Mouse (Mus musculus): ENCODE data around the gene Pik3c2a.

Gene Pik3c2a

DNA sequence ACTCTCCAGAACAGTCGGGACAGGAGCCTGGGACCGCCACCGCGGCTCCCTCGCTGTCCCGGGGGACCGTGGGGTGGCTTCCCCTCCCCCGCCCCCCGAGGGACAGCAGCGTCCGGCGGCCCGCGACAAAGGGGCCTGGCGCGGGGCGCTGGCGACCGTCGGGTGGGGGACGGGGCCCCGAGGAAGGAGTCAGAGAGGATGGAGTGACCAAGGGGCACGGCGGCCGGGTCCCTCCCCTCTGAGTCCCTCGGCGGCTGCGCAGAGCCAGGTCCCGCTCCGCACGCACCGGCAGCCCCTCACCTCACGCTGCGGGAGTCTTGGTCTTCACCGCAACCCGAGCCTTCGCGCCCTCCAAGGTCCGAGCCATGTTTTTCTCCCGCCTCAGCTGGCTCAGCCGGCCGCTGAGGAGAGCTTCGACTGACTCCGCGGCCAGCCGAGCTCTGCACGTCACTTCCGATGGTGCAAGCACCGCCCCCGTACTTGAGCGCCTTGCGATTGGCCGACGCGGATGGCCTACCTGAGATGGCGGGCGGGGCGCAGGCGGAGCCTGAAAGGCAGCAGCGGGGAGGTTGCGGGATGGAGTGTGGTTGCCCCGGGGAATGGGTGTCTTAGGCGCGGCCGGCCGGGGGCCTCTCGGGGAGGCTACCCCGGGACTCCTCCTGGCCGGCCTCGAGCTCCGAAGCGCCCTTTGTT, at the start of gene Pik3c2a:
Pik3c2a (minus strand) TSS at position 446 of the 693 bp plus-strand sequence.
- DNase-seq (ENCODE audit: low spot score in 2 of 2), result peak; percentile 88 to 91

DNA sequence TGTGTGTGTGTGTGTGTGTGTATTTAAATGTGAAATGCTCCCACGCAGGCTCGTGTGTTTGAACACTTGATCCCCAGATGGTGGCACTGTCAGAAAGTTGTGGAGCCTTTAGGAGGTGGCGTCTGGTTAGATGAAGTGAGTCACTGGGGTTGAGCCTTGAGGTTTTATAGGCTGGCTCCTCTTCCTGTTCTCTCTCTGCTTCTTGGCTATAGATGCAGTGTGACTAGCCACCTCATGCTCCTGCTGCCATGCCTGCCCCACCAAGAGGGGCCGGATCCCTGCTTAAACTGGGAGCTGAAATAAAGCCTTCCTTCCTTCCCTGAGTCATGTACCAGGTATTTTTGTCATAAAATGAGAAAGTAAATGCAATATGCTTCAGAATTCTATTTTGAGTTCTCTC, 47.9 kb upstream of the Pik3c2a start:
- DNase-seq (ENCODE audit: low spot score in 2 of 2), result no peak

DNA sequence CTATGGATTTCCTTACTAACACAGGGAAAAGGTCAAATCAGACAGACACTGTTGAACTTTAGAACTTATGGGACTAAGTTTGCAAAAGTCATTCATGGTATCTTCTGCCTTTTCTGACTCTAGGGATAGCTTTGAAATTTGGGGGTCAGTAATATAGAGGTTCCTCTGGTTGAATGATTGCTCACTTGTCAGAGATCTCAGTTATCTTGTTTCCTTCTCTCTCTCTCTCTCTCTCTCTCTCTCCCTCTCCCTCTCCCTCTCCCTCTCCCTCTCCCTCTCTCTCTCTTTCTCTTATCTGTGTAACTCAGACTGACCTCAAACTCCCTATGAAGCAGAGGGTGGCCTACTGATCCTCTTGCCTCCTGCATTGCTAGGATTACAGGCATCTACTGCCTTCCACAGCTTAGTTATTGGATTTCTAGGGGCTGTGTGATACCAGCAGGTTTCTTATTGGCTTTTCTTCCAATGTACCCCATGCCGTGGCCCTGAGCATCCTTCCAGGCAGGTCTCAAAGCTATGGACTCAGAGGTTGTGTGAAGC, 41.9 kb upstream of the Pik3c2a start:
- DNase-seq (ENCODE audit: low spot score in 2 of 2), result no peak

DNA sequence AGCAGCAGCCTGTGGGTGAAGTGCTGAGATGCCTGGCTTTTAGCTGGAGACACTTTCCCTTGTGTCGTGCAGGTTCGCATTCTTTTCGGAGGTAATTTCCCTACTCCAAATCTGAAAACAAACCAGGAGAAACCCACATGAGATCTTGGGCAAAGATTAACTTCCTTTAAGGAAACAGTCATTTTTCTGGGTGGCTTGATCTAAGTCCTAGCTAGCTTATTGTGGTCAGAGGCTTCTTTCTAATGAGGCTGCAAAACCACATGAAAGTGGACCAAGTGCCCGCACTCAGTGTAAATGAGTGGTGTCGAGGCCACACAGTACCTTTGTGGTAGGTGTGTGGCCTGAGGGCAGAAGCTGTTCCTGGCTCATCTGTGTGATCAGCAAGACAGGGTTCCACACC, 41.0 kb upstream of the Pik3c2a start:
- no peak for DNase-seq (ENCODE audit: low spot score in 2 of 2)

DNA sequence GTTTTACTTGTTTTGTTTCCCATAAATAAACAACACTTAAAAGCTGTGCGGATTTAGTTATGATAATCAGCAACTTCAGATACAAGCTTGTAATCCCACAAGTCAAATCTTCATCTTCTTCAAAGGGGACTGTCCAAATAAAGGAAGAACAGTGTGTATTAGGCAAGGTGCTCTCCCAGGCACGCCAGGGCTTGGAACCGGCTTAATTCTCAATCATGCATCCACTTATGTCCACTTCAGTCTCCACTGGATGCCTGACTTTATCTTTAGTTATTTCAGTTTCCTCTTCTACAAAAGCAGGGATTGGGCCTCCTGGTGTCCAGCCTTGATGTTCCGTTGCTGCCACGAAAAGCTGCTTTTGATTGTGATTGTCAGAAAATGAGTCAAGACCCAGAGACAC, 40.5 kb upstream of the Pik3c2a start:
- no peak for DNase-seq (ENCODE audit: low spot score in 2 of 2)

DNA sequence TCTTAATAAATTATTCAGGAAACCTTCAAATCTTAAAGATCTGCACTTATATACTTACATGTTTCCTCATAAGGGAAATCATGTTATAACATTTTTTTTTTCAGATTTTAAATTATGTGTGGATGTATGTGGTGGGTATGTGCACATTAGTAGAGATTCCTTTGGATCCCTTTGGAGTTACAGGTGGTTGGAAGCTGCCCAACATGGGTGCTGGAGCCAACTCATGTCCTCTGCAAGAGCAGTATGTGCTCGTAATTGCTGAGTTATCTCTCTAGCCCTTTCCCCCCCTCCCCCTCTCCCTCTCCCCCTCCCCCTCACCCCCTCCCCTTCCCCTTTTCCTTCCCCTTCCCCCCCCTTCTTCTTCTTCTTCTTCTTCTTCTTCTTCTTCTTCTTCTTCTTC, 39.9 kb upstream of the Pik3c2a start:
- DNase-seq (ENCODE audit: low spot score in 2 of 2), result no peak

DNA sequence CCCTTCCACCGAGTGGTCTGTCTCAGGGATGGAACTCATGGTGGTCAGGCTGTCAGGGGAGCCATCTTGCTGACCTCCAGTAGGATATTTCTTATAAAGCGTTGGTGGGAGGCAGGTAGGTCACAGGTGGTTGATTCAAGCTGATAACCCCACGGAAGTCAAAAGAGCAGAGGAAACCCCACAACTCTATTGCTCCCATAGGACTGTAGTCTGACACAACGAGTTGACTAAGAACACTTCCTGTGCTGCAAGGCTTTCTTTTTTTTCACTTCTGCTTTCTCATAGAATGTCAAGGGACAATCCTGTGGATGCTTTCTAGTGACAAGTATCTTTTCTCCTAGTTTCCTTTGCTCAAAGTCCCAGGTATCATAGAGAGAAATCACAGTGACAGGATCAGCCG, 33.0 kb upstream of the Pik3c2a start:
- no peak for DNase-seq (ENCODE audit: low spot score in 2 of 2)

DNA sequence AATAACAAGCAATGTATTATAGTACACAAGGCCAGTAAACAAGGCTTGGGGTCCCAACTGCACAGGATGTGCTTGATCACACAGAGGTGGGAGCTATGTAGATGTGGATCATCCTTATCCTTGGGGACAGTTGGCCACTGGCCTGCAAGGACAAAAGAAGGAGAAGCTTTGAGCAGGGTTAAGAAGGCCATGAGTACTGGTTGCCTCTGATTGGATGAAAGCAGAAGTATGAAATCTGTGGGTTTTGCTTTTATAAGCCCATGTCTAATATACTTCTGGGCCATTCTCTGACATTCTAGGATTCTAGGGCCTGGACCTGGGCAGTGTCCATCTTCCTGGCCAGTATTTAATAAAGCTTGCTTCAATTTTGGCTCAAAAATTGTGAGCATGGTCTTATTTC, 32.6 kb upstream of the Pik3c2a start:
- no peak for DNase-seq (ENCODE audit: low spot score in 2 of 2)

DNA sequence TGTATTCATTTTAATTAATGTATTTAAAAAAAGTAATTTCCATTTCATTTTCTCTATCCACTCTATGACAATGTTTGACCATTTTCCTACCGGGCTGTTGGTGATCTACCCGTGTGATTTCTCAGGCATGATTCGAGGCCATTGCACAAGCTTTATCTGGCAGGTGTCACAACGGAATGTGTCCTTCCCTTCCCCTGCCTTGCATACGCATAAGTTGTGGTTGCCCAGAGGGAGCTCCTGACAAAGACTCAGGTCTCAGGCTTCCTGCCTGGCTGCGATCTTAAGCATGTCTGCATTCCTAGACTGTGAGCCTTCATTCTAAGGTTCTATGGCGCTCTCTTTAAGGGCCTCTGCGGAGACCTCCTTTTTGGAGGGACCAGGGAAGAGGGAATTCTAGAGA, 18.9 kb upstream of the Pik3c2a start:
- DNase-seq (ENCODE audit: low spot score in 2 of 2), result no peak

DNA sequence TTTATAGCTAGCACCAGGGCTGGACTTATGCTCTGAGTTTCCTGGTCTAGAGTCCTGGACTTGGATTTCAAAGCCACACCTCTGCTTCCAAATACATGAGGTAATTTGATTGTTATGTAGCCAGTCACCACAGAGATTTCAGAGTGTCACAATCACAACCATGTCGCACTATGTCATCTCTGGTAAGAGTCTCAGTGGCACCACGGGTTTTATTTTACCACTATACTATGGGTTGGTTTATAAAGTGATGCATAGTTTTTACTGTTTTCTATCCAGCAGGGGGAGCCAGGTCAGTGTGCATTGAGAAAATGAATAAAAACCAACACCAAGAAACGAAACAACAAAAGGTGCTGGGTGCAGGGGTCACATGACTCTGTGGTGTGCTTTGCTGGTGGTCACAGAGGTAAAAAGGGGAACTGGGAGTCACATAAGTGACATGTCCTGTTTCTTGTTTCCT, 15.8 kb upstream of the Pik3c2a start:
- peak in 1 of 2 experiments; percentile 35 for DNase-seq (ENCODE audit: low spot score in 2 of 2)

DNA sequence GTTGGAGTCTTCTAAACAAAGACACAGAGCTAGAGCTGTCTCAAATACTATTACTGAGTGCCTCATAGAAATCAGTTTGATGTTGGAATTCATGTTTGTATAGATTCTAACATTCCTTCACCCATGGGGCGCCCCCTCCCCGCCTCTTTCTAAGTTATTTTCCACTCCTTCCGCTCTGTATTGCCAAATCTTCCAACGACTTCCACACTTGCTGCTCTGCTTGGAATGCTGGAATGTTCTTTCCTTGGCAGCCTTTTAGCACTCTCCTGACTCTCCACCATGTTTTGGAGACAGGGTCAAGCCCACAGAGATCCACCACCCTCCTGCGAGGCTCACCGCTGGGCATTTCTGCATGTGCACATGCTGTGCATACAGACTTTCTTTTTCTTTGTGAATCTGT, 14.1 kb upstream of the Pik3c2a start:
- DNase-seq (ENCODE audit: low spot score in 2 of 2), result no peak

DNA sequence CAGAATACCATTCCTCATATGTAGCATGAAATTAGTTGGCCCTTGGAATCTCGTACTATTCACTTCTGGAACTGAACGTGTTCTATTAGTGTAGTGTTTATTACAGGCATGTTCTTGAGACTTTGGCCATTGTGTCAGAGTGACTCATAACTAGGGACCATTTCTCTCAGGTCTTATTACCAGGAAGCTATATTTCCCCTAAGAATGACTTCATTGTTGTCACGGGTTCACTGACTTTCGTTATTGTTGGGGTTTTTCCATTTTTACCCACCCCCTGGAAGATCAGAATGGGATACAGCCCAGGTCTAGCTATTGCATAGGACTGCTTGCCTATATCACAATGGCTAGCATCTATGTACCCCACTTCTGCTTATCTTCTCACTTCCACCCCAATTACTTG, 13.7 kb upstream of the Pik3c2a start:
- no peak for DNase-seq (ENCODE audit: low spot score in 2 of 2)

DNA sequence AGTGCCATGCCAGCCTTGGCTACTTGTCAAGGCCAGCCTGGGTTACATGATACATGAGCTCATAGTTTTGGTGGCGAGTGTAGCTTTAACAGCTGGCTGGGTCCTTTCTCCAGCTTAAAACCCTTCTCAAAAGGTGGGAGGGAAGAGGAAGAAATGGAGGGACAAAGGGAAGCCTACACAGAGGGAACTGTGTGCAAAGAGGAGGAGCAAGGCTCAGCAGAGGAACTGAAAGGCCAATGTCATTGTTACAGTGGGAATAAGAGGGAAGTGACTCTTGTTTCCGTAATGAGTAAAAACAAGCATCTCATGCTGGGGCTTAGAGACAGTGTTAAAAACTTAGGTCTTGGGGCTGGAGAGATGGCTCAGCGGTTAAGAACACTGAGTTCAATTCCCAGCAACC, 3.4 kb upstream of the Pik3c2a start:
- no peak for DNase-seq (ENCODE audit: low spot score in 2 of 2)

DNA sequence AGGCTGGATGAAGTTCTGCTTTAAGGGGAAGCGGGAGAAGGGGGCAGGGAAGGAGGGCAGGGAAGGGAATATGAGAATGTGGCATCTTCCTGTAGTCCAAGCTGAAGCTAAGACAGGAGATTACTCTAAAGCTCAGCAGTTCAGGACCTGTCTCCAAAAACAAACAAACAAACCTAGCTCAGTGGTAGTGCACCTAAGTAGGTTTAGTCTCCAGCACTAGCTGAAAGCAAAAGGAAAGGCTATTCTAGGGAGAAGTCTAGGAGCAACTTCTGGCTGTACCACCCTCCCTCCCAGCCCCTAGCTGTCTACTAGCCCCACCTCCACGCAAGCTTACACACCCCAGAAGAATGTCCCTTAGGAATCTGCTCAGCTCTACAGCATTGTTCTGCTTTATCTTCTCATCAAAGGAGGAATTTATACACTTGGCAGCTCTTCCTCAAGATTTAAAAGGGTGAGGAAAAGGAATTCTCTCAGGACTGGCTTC, 1.1 kb upstream of the Pik3c2a start:
- no peak for DNase-seq (ENCODE audit: low spot score in 2 of 2)

DNA sequence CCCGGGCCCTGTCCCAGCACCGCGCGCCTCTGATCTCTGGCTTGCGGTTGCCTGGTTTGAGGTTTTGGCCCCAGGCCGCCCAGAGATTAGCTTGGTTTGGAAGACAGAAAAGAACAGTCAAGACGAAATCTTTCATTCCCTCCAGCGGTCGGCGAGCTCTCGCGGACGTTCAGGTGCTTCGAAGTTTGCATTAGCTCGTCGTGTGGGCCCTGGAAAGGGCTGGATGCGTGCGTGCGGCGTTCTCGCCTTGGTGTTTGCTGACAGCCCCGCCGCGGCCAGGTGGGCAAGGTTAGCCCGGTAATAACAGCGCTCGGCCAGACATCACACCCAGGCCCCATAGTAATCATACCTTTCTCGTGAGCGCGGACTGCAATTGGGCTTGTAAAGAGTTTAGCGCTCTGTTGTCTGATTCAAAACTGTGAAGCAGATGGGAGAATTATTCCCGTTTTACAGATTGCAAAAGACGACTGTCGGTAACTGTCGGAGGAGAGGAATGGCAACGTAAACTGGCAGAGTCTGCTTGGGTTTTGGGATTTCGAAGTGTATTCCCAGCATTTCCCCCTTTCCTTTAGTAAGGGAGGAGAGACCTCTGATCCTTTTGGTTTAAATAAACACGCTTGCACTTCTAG, 562 bp upstream of the Pik3c2a start:
- no peak for DNase-seq (ENCODE audit: low spot score in 2 of 2)

DNA sequence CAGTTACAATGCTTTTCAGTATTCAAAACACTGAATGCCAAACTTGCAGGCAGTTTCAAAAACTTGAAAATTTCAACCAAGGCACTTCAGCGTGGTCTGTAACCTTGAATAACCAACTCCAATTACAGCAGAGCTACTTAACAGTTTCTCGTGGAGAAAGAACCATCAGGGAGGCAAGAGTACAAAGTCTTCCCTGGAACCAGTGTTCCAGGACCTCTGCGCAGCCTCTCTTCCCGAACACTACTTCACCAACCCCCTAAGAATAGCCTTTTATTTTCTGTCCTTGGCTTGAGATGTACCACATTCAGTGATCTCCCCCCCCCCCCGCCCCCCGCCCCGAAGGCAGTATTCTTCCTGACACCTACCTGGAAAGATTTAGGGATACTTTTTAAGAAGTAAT, 1.0 kb downstream of the Pik3c2a start:
- no peak for DNase-seq (ENCODE audit: low spot score in 2 of 2)

DNA sequence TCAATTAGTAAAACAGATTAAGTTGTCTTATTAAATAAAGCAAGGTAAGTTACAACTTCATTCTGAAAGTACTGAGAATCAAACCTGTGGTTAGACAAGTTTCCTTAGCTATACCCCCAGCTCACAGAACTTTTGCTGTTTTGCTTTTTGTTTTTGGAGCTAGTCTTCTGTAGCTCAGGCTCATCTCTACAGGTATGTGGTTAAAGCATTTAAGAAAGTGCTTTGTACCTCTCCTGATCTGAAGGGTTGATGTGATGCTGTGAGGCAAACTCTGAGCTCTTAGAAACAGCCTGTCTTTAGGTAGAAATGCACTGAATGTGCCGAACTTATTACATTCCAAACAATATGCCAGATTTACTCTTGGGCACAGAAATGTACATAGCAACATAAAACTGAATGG, 1.9 kb downstream of the Pik3c2a start:
- DNase-seq (ENCODE audit: low spot score in 2 of 2), result no peak

DNA sequence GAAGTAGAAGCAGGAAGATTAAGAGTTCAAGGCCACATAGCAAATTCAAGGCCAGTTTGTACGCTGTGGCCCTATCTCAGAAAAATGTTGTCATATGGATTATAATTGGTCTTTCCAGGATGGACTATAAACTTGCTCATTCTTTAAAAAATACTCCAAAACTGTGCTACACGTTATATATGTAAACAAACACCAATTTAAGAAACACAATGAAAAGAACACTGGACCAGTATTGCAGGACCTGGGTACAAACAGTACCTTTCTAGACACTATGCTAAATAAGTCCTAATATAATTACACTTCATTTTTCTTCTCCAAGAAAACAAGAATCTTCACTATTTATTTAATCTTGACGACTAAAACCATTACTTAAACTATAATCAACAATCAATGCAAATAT, 11.6 kb downstream of the Pik3c2a start:
- DNase-seq (ENCODE audit: low spot score in 2 of 2), result no peak

DNA sequence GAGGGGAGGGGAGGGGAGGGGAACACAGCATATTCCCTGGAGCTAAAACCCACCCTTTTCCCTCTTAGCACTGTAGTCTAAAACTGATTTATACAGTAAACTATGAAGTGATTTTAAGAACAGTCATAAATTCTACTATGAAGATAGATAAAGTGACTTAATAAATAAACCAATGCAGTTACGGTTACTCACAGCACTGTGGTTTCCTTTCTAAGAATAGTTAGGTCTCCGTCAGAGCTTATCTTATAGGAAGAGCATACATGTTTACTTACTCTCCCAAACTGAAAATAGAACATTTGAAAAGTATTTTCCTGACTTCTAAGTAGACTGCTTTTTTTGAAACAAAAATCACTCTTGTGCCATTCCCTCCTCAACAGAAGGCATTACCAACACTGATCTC, 12.3 kb downstream of the Pik3c2a start:
- no peak for DNase-seq (ENCODE audit: low spot score in 2 of 2)

DNA sequence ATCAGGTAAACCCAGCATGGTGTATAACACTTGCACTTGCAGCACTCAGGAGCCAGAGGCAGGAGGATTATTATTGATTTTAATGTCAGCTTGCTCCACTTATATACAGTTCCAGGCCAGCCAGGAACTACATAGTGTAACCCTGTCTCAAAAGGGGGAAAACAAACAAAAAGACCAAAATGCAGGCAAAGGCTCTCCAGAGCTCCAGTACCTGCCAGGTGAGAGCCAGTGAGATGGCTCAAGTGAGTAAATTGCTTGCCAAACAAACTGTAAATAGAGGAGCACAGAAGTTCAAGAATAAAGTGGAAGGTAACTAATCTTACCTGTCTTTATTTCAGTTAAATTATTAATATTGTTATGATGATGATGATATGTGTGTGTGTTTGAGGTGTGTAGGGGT, 16.0 kb downstream of the Pik3c2a start:
- no peak for DNase-seq (ENCODE audit: low spot score in 2 of 2)

DNA sequence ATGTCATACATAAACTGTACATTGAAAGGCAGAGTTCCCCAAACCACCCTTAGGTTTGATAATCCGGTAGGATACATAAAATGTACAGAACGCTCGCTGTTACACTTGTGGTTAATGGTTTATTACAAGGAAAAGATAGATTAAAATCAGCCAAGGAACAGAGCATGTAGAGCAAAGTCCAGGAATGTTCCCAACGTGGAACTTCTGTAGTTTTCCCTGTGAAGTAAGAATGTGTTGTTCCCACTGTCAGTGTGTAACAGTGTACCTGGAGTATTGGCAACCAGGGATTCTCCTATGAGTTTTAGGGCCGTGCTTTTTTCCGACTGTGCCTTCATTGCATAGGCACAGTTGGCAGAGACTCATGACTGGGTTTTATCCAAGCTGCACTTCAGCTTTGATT, 17.5 kb downstream of the Pik3c2a start:
- DNase-seq (ENCODE audit: low spot score in 2 of 2), result no peak

DNA sequence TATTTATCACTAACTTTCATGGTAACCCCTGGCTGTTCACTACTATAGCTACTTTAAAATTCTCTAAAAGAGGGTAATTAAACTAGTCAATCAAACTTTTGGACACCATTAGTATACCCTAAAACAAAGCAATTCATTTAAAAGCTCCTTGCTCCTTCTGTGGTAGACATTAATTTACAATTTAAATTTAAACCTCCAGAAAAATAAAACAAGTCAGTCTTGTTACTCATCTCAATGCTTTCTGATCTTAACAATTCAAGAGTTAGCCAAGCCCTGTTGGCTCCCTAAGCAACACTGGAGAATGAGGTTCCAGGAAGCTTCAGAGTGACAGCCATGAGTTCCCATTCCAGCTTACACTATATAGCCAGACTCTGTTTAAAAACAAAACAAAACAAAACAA, 22.2 kb downstream of the Pik3c2a start:
- no peak for DNase-seq (ENCODE audit: low spot score in 2 of 2)

DNA sequence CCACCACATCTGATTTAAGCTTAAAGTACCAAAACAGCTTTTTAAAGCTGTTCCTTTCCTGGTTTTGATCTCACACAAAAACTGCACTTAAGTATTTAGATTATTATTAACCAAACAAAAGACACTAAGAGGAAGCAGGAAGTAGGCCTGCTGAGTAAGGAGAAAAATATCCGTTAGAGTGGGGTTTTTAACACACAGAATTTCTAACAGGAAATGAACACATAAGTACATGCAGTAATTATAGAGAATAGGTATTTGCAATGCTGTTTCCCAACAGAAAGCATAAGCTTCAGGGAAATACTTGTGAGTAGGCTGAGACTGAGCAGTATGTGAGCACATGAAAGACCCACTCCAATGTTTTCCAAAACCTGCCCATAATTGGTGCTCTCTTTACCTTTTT, 33.8 kb downstream of the Pik3c2a start:
- peak in 1 of 2 experiments; percentile 5 for DNase-seq (ENCODE audit: low spot score in 2 of 2)
